Mouse (Mus musculus) CH12.LX (cell line): ENCODE measurements around the gene Vil1. TPM values are rescaled to one million over a fixed set of nuclear protein-coding genes. Genes with fewer than 3 reads are reported as not detected.

Experiments
- DNase-seq: peaks from one replicate; pipeline ENCODE4 v3.0.0-alpha.2; 2013; ENCODE audit errors: extremely low read depth
- H3K27ac ChIP-seq: 2 replicates; pipeline ENCODE4 v1.5.1; 2012; ENCODE audit warnings: low read depth, mild to moderate bottlenecking, control low read depth, moderate library complexity; ENCODE audit not compliant: insufficient read depth
- H3K27me3 ChIP-seq: replicated peaks from 2 replicates; pipeline ENCODE3; 2012; ENCODE audit warnings: inconsistent platforms
- H3K36me3 ChIP-seq, 2 experiments: replicated peaks in 1 of 2; 2 replicates each; pipeline versions ENCODE3 to v1.6.1; 2012; ENCODE audit warnings: inconsistent platforms in 1 of 2, low read length in 1 of 2, mild to moderate bottlenecking in 1 of 2, mixed read lengths in 1 of 2, moderate library complexity in 1 of 2; ENCODE audit not compliant: control insufficient read depth in 1 of 2, insufficient read depth in 1 of 2
- H3K4me1 ChIP-seq, 2 experiments: 2 replicates each; pipeline ENCODE4 v1.6.1; 2012; ENCODE audit warnings: inconsistent platforms in 1 of 2, moderate library complexity in 1 of 2; ENCODE audit not compliant: insufficient read depth in 2 of 2, control insufficient read depth in 1 of 2
- H3K4me2 ChIP-seq: 2 replicates; pipeline ENCODE4 v1.6.1; 2012; ENCODE audit warnings: low read depth, mild to moderate bottlenecking, control low read depth; ENCODE audit not compliant: poor library complexity, insufficient read depth, severe bottlenecking
- H3K4me3 ChIP-seq, 3 experiments: fragments of 150-350 bp in 1 of 3; sonication (generic) in 1 of 3; replicated peaks in 1 of 3; 2 replicates each; pipeline versions ENCODE3 to v1.5.1; 2011 to 2012; ENCODE audit warnings: low read depth in 2 of 3, low read length in 2 of 3, mild to moderate bottlenecking in 2 of 3, moderate library complexity in 2 of 3, control low read depth in 1 of 3, improper control_type of control experiment in 1 of 3, inconsistent platforms in 1 of 3, mixed read lengths in 1 of 3; ENCODE audit not compliant: poor library complexity in 1 of 3
- H3K79me2 ChIP-seq: replicated peaks from 2 replicates; pipeline ENCODE4 v1.6.1; 2012; ENCODE audit warnings: mild to moderate bottlenecking, moderate library complexity; ENCODE audit not compliant: control insufficient read depth, poor library complexity, insufficient read depth, severe bottlenecking; ENCODE audit errors: extremely low read depth
- H3K9ac ChIP-seq: 2 replicates; pipeline ENCODE4 v1.6.1; 2012; ENCODE audit warnings: low read depth, mild to moderate bottlenecking, control low read depth, moderate library complexity; ENCODE audit not compliant: insufficient read depth
- H3K9me3 ChIP-seq: replicated peaks from 2 replicates; pipeline ENCODE3; 2012; ENCODE audit warnings: low read length, inconsistent platforms, mixed read lengths
- CHD1 ChIP-seq: IDR thresholded peaks from 2 replicates; pipeline ENCODE4 v1.6.1; 2012; ENCODE audit warnings: low read depth, low read length, improper control_type of control experiment, inconsistent platforms
- CHD2 ChIP-seq: IDR thresholded peaks from 2 replicates; pipeline ENCODE4 v1.6.1; 2011; ENCODE audit warnings: low read length, improper control_type of control experiment
- GABPA ChIP-seq: IDR thresholded peaks from 2 replicates; pipeline ENCODE4 v1.6.1; 2012; ENCODE audit warnings: low read depth, low read length, improper control_type of control experiment, inconsistent platforms; ENCODE audit not compliant: insufficient replicate concordance
- HCFC1 ChIP-seq: IDR thresholded peaks from 2 replicates; pipeline ENCODE4 v1.6.1; 2012; ENCODE audit warnings: low read depth, mild to moderate bottlenecking, inconsistent platforms, low read length, improper control_type of control experiment
- IRF4 ChIP-seq: IDR thresholded peaks from 2 replicates; pipeline ENCODE4 v1.6.1; 2014; ENCODE audit warnings: low read depth, mild to moderate bottlenecking, inconsistent platforms, low read length, improper control_type of control experiment
- JUND ChIP-seq: conservative IDR thresholded peaks from 2 replicates; pipeline ENCODE4 v1.6.1; 2011; ENCODE audit warnings: low read depth, low read length, improper control_type of control experiment
- KAT2A ChIP-seq: IDR thresholded peaks from 2 replicates; pipeline ENCODE4 v1.6.1; 2012; ENCODE audit warnings: low read length, improper control_type of control experiment, inconsistent platforms; ENCODE audit not compliant: insufficient replicate concordance
- MAFK ChIP-seq: IDR thresholded peaks from 2 replicates; pipeline ENCODE4 v1.6.1; 2011; ENCODE audit warnings: low read length, improper control_type of control experiment; ENCODE audit not compliant: insufficient replicate concordance
- MEF2A ChIP-seq: IDR thresholded peaks from 2 replicates; pipeline ENCODE4 v1.6.1; 2014; ENCODE audit warnings: low read depth, mild to moderate bottlenecking, inconsistent platforms, low read length, improper control_type of control experiment, borderline replicate concordance
- MXI1 ChIP-seq: IDR thresholded peaks from 2 replicates; pipeline ENCODE4 v1.6.1; 2011; ENCODE audit warnings: mild to moderate bottlenecking, low read depth, low read length, improper control_type of control experiment
- MYC ChIP-seq: IDR thresholded peaks from 2 replicates; pipeline ENCODE4 v1.6.1; 2011; ENCODE audit warnings: low read depth, mild to moderate bottlenecking, improper control_type of control experiment, low read length
- NRF1 ChIP-seq: IDR thresholded peaks from 2 replicates; pipeline ENCODE4 v1.6.1; 2014; ENCODE audit warnings: low read depth, mild to moderate bottlenecking, inconsistent platforms, low read length, improper control_type of control experiment, moderate library complexity
- PAX5 ChIP-seq: IDR thresholded peaks from 2 replicates; pipeline ENCODE4 v1.6.1; 2012; ENCODE audit warnings: low read length, inconsistent platforms, mixed read lengths
- RAD21 ChIP-seq: IDR thresholded peaks from 2 replicates; pipeline ENCODE4 v1.6.1; 2011; ENCODE audit warnings: low read depth, mild to moderate bottlenecking, low read length, improper control_type of control experiment, moderate library complexity
- SIN3A ChIP-seq: IDR thresholded peaks from 2 replicates; pipeline ENCODE4 v1.6.1; 2012; ENCODE audit warnings: low read length, improper control_type of control experiment, inconsistent platforms
- ZNF384 ChIP-seq: IDR thresholded peaks from 2 replicates; pipeline ENCODE4 v1.6.1; 2012; ENCODE audit warnings: low read depth, low read length, improper control_type of control experiment, inconsistent platforms
- dilution Hi-C: fragments of 300-500 bp; cut with MboI; formaldehyde crosslinking; loops from 2 replicates; pipeline ENCODE4 v1.14.3; 2020; ENCODE audit warnings: low sequenced_read_pairs; ENCODE audit not compliant: extremely low pct_unique_long_range_greater_than_20kb, extremely low pct_ligation_motif_present
- in situ Hi-C: fragments of 300-500 bp; cut with MboI; formaldehyde crosslinking; loops from 3 replicates; pipeline ENCODE4 v1.14.3; 2019; ENCODE audit warnings: low sequenced_read_pairs, low pct_ligation_motif_present, low pct_unique_long_range_greater_than_20kb, mixed read lengths
- polyA plus RNA-seq: library from polyadenylated mRNA; unstranded; fragments of >175 nt; gene quantifications from 2 replicates; pipeline ENCODE4 v1.2.1, GENCODE M21; 2012; ENCODE audit warnings: low read depth; ENCODE audit not compliant: insufficient read length
- total RNA-seq, 2 experiments: library from RNA; depleted of rRNA; stranded (reverse); fragments of 300-350 nt in 1 of 2; fragments of >200 nt in 1 of 2; gene quantifications; 2 replicates each; pipeline ENCODE4 v1.2.3; 2012 to 2014

Gene Vil1
- total and polyA plus RNA-seq, 3 experiments, result 0.08 to 0.10 TPM; not detected in 1

- no peak for DNase-seq
- Histone ChIP-seq H3K36me3 (no peaks in the 10 kb centered on the region), H3K27ac (no peak overlapping the region), H3K27me3 (no peaks in the 10 kb centered on the region), H3K9ac (no peak overlapping the region), H3K4me3 (no peak overlapping the region), H3K4me2 (no peak overlapping the region), H3K9me3 (no peaks in the 10 kb centered on the region), H3K4me1 (peaks cover 0 to 8% of the 10 kb centered on the region in 2 experiments; a peak in 2 of 4 replicates), H3K79me2 (no peaks in the 10 kb centered on the region)
- no peak for TF ChIP-seq NRF1
- no peak for TF ChIP-seq RAD21
- in situ Hi-C loops, result no loop called here
- dilution Hi-C loops, result no loop called here
These were observed 5.0 kb upstream of the Vil1 start for GRCm38 (mm10) chr1:74404206-74404605.

DNA sequence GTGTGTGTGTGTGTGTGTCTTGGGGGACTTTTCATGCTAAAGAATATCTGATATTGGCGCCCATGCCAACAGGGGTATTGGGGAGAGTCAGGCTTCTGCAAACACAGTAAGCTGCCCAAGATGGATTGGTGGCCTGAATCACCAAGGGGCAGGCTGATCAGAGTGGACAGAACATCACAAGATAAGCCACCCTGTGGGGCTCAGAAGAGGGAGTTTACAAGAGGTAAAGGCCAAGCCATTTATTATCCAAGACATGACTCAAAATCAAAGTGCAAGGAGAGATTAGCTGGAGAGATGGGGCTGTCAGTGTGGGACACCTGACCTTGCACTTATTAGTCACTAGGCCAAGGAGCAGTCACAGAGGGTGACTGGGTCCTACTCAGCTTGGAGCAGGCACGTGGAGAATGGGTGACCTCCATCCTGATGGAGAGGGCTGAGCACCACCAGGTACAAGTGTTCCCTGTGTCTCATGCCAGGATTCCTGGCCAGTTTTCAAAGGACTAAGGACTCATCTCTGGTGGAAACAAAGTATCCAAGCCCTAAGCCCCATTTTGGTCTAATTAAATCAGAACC lies 2.7 kb downstream of the Vil1 start:
- Histone ChIP-seq H3K9me3 (no peaks in the 10 kb centered on the region), H3K4me2 (no peak overlapping the region), H3K9ac (no peak overlapping the region), H3K4me3 (no peak overlapping the region), H3K79me2 (no peaks in the 10 kb centered on the region), H3K36me3 (no peaks in the 10 kb centered on the region), H3K4me1 (peaks cover 0 to 10% of the 10 kb centered on the region in 2 experiments; a peak in 2 of 4 replicates), H3K27ac (no peak overlapping the region), H3K27me3 (no peaks in the 10 kb centered on the region)
- dilution Hi-C loops (no loop called here), in situ Hi-C loops (no loop called here)
- no peak for DNase-seq
- TF ChIP-seq PAX5 (no peak), MAFK (no peak), JUND (no peak), MYC (no peak), CHD1 (no peak), MXI1 (no peak), KAT2A (no peak), HCFC1 (no peak), ZNF384 (no peak), CHD2 (no peak), MEF2A (no peak), GABPA (no peak), IRF4 (no peak), RAD21 (no peak), SIN3A (no peak)
